Mouse (Mus musculus) lung, adult 10 weeks (tissue): ENCODE results near the gene Ankrd40. TPM values are rescaled to one million over a fixed set of nuclear protein-coding genes. Genes with fewer than 3 reads are reported as not detected.

Experiments
- polyA plus RNA-seq: library from polyadenylated mRNA; stranded (reverse); fragments of 350-450 nt; fragmentation: Illumina TruSeq; extraction: RNeasy Lipid Tissue Mini Kit (QIAGEN cat#74804); gene quantifications from one replicate; pipeline ENCODE4 v1.2.3, GENCODE M21; 2014; ENCODE audit warnings: low read depth, low replicate concordance; ENCODE audit not compliant: insufficient read depth

Gene Ankrd40
- 89.4 TPM for polyA plus RNA-seq

DNA sequence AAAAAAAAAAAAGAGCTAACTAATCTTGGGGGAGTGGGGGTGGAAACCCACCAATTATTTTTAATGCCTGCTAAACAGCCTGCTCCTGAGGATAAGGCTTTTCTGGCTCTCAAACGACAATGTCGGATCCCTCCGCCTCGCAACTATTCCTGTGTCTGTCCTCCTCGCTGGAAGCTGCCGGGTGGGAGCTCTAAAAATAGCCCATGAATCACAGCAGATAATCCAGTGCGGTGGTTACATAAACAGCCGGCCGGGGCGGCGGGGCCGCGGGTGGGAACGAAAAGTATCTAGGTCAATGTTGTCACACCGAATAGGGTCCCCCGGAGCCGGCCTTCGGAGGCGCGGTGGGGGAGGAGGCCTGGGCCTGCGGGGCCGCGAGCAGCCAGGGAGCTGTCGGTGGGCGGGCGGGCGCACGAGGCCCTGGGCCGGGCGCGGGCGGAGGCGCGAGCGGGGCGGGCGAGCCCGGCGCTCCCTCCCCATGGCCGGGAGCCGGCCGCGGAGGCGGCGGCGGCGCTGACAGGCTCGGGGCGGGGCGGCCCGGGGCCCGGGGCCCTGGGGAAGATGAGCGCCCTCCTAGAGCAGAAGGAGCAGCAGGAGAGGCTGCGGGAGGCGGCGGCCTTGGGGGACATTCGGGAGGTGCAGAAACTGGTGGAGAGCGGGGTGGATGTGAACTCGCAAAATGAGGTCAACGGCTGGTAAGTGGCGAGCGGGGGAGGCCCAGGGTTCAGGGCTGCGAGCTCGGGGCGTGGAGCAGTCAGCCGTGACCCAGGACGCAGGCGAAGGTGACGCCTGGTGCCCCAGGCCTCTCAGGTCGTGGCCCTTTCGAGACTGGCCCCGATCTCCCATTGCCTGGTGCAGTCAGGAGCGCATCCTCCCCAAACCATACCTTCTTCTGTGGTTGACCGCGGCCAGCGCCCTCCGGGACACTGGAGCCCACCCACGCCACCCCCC is at the start of gene Ankrd40:
Gene Ankrd40, plus strand, starts transcription at position 309 of the 951 bp plus-strand sequence.

DNA sequence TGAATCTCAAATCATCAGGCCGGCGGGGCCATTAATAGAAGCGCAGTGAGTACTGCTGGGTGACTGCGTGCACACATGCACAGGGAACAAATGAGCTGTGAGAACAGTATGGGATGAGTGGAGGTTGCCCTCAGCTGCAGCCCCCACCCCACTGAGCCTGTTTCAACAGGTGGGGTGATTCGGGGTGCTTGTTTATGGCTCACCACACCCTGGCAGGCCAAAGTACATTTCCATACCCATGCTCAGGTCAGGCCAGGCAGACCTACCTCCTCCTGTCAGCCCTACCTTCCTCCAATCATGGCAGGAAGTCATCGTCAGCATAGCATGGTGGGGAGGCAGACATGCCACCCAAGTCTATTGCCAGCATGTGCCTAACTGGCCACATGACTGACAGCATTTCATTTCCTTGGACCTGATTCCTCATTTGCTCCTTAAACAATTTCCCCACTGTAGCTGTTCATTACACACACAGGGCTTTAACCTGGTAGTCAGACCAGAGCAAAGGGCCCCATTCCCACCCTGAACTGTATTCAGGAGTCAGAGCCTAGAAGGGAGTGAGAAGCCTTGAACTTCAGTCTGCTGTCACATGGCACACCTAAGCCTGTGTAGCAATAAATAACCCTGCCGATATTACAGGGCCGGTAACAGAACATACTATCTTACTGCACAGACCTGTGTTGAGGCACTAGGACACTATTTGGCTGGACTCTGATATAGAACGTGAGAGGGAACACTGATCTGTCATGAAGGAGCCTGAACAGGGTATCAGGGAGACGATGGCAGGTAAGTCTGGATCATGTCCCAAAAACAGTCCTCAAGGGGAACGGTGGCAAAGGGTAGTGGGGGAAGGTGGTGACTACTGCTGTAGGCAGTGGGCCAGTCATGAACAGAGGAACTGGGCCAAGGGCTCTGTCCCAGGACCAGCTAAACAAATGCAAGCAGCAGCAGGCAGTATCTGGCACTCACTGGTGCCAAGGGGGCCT is 46.3 kb upstream of the Ankrd40 start, which contains the start of gene Gm21885:
Gene Gm21885, plus strand, starts transcription at position 675 of the 983 bp plus-strand sequence.

DNA sequence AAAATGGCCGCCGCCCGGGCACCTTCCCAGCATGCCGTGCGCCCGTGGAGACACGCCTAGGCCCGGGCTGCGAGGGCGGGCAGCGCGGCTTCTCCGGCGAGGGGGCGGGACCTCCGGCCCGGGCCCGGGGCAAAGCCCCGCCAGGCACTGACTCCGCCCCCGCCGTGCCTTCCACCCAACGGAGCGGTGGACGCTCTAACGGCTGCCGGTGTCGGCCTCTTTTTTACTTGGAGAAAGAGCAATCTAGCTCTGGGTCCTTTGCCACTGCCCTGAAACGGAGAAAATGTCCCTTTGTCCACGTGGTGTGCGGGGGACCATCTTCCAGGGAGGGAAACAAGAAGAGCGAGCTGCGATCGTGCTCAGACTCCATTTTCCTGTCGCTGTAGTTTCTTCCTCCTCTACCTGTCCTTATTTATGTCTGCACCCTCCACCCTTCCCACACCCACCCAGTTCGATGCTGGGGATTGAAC is 5.8 kb upstream of the Ankrd40 start, which contains the start of gene Luc7l3:
Gene Luc7l3, minus strand, starts transcription at position 58 of the 470 bp plus-strand sequence.

Other genes starting within 250 kb of the Ankrd40 start
- 27.6 TPM for gene Tob1, start 116.5 kb upstream of the Ankrd40 start, polyA plus RNA-seq
- gene Wfikkn2, start 82.0 kb upstream of the Ankrd40 start, polyA plus RNA-seq, result 0.55 TPM
- not detected for gene Gm21885, start 46.1 kb upstream of the Ankrd40 start, polyA plus RNA-seq
- 42.5 TPM for gene Luc7l3, start 6.0 kb upstream of the Ankrd40 start, polyA plus RNA-seq
- 21.3 TPM for gene Abcc3, start 65.0 kb downstream of the Ankrd40 start, polyA plus RNA-seq
- 0.23 TPM for gene Cacna1g, start 146.2 kb downstream of the Ankrd40 start, polyA plus RNA-seq
- 0.11 TPM for gene Spata20, start 158.2 kb downstream of the Ankrd40 start, polyA plus RNA-seq
- gene Epn3, start 172.0 kb downstream of the Ankrd40 start, polyA plus RNA-seq, result 21.0 TPM
- 9.0 TPM for gene Mycbpap, start 193.7 kb downstream of the Ankrd40 start, polyA plus RNA-seq
- 2.1 TPM for gene Rsad1, start 221.3 kb downstream of the Ankrd40 start, polyA plus RNA-seq
- 20.1 TPM for gene Chad, start 237.0 kb downstream of the Ankrd40 start, polyA plus RNA-seq